Mouse (Mus musculus): ENCODE data around the gene Cd3eap. TPM values are rescaled to one million over a fixed set of nuclear protein-coding genes. Genes with fewer than 3 reads are reported as not detected.

Cd3eap gene
- polyA plus RNA-seq, 1 experiment = 5.3 TPM

GRCm38 (mm10) chr7:19344237-19344847 lies 14.9 kb downstream of the Cd3eap start, which contains the start of gene Ercc1:
Gene Ercc1 (plus strand): TSS chr7:19344778.
- DNase-seq = no peak
- H3K27me3 ChIP-seq (replicated peaks; ENCODE audit: control insufficient read depth, insufficient read depth, low read length) = no peaks in the 10 kb centered on the region
- peak within 1 kb of the TSS; percentile 84 for H3K27ac ChIP-seq (ENCODE audit: insufficient read depth, low read depth, low read length)
- H3K4me1 ChIP-seq (ENCODE audit: control insufficient read depth, insufficient read depth, low read length) = peaks cover 8% of the 10 kb centered on the region; the same call in 1 of the 2 replicates
- no peak for TF ChIP-seq POLR2A (IDR thresholded peaks at IDR 0.05; ENCODE audit: low read depth, low read length)
- TF ChIP-seq CTCF (conservative IDR thresholded peaks at IDR 0.05; ENCODE audit: insufficient read depth, insufficient read length, low read depth, low read length) = no peak
- H3K4me3 ChIP-seq (ENCODE audit: insufficient read depth, low read depth, low read length) = peak within 1 kb of the TSS; percentile 79
- H3K36me3 ChIP-seq (ENCODE audit: control insufficient read depth, insufficient read depth, low read length) = no peaks in the 10 kb centered on the region
- WGBS = 14% methylated on average over 12 of the region's 12 CpGs

- Histone ChIP-seq H3K27ac (ENCODE audit: insufficient read depth, low read depth, low read length) (no peak overlapping the region), H3K36me3 (ENCODE audit: control insufficient read depth, insufficient read depth, low read length) (no peaks in the 10 kb centered on the region), H3K27me3 (replicated peaks; ENCODE audit: control insufficient read depth, insufficient read depth, low read length) (no peaks in the 10 kb centered on the region), H3K4me1 (ENCODE audit: control insufficient read depth, insufficient read depth, low read length) (peaks cover 8% of the 10 kb centered on the region; the same call in 1 of the 2 replicates), H3K4me3 (ENCODE audit: insufficient read depth, low read depth, low read length) (no peak overlapping the region)
- TF ChIP-seq POLR2A (IDR thresholded peaks at IDR 0.05; ENCODE audit: low read depth, low read length) (no peak), CTCF (conservative IDR thresholded peaks at IDR 0.05; ENCODE audit: insufficient read depth, insufficient read length, low read depth, low read length) (peak; percentile 97)
- DNase-seq = peak; percentile 81
- under 1% methylated on average over 11 of the region's 11 CpGs for WGBS
Observed at GRCm38 (mm10) chr7:19343210-19343808, 16.0 kb downstream of the Cd3eap start.

DNA sequence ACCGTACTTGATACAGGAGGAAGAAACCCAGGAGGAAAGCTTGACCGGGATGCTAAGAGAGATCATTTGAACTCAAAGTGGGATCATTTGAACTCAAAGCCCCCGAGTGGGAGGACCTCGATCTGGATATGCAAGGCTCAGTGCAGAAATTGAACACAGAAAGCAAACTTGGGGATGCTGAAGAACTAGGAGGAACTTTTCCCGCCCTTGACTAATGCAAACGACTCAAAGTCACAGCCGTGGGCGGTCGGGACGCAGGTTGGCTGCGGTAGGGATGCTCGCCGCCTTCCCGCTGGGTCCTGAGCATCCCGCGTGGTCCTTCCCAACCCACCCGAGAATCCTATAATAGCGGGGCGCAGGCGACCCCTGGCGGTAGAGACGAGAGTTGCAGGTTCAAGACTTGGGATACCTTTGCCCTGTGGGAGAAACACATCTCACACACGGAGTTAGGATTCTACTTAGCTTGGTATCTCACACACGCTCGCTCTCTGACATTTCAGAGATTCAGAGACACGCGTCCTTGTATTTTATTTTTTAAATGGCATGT lies 16.7 kb downstream of the Cd3eap start:
- peaks cover 8% of the 10 kb centered on the region; the same call in 1 of the 2 replicates for H3K4me1 ChIP-seq (ENCODE audit: control insufficient read depth, insufficient read depth, low read length)
- no peaks in the 10 kb centered on the region for H3K36me3 ChIP-seq (ENCODE audit: control insufficient read depth, insufficient read depth, low read length)
- H3K4me3 ChIP-seq (ENCODE audit: insufficient read depth, low read depth, low read length) = peak overlapping the region; percentile 34
- TF ChIP-seq POLR2A (IDR thresholded peaks at IDR 0.05; ENCODE audit: low read depth, low read length) (no peak), CTCF (conservative IDR thresholded peaks at IDR 0.05; ENCODE audit: insufficient read depth, insufficient read length, low read depth, low read length) (peak; percentile 91)
- under 1% methylated on average over 27 of the region's 27 CpGs for WGBS
- DNase-seq = peak; percentile 88
- no peaks in the 10 kb centered on the region for H3K27me3 ChIP-seq (replicated peaks; ENCODE audit: control insufficient read depth, insufficient read depth, low read length)
- no peak overlapping the region for H3K27ac ChIP-seq (ENCODE audit: insufficient read depth, low read depth, low read length)

- H3K27me3 ChIP-seq (replicated peaks; ENCODE audit: control insufficient read depth, insufficient read depth, low read length) = no peaks in the 10 kb centered on the region
- no peak for DNase-seq
- H3K4me1 ChIP-seq (ENCODE audit: control insufficient read depth, insufficient read depth, low read length) = peaks cover 8% of the 10 kb centered on the region; the same call in 1 of the 2 replicates
- H3K36me3 ChIP-seq (ENCODE audit: control insufficient read depth, insufficient read depth, low read length) = no peaks in the 10 kb centered on the region
- no peak for TF ChIP-seq CTCF (conservative IDR thresholded peaks at IDR 0.05; ENCODE audit: insufficient read depth, insufficient read length, low read depth, low read length)
- no peak for TF ChIP-seq POLR2A (IDR thresholded peaks at IDR 0.05; ENCODE audit: low read depth, low read length)
- H3K27ac ChIP-seq (ENCODE audit: insufficient read depth, low read depth, low read length) = no peak overlapping the region
- H3K4me3 ChIP-seq (ENCODE audit: insufficient read depth, low read depth, low read length) = peak overlapping the region; percentile 34; the same call in 1 of the 2 replicates
- WGBS = 1% methylated on average over 41 of the region's 41 CpGs
Observed at GRCm38 (mm10) chr7:19341761-19342409, 17.4 kb downstream of the Cd3eap start.

- TF ChIP-seq POLR2A (IDR thresholded peaks at IDR 0.05; ENCODE audit: low read depth, low read length) = no peak
- TF ChIP-seq CTCF (conservative IDR thresholded peaks at IDR 0.05; ENCODE audit: insufficient read depth, insufficient read length, low read depth, low read length) = no peak
- no peaks in the 10 kb centered on the region for H3K27me3 ChIP-seq (replicated peaks; ENCODE audit: control insufficient read depth, insufficient read depth, low read length)
- H3K27ac ChIP-seq (ENCODE audit: insufficient read depth, low read depth, low read length) = no peak overlapping the region
- WGBS = 22% methylated on average over 10 of the region's 10 CpGs
- DNase-seq = no peak
- no peaks in the 10 kb centered on the region for H3K36me3 ChIP-seq (ENCODE audit: control insufficient read depth, insufficient read depth, low read length)
- peaks cover 8% of the 10 kb centered on the region; the same call in 1 of the 2 replicates for H3K4me1 ChIP-seq (ENCODE audit: control insufficient read depth, insufficient read depth, low read length)
- H3K4me3 ChIP-seq (ENCODE audit: insufficient read depth, low read depth, low read length) = no peak overlapping the region
Observed at GRCm38 (mm10) chr7:19341250-19341649, 18.0 kb downstream of the Cd3eap start.

- no peak for DNase-seq
Observed at GRCm38 (mm10) chr7:19338596-19338995, 20.7 kb downstream of the Cd3eap start.

More at GRCm38 (mm10) chr7:19338596-19338995, 20.7 kb downstream of the Cd3eap start:
- Histone ChIP-seq H3K4me1 (ENCODE audit: control insufficient read depth, insufficient read depth, low read length) (peaks cover 6% of the 10 kb centered on the region; the same call in 1 of the 2 replicates), H3K36me3 (ENCODE audit: control insufficient read depth, insufficient read depth, low read length) (no peaks in the 10 kb centered on the region), H3K27me3 (replicated peaks; ENCODE audit: control insufficient read depth, insufficient read depth, low read length) (no peaks in the 10 kb centered on the region), H3K4me3 (ENCODE audit: insufficient read depth, low read depth, low read length) (no peak overlapping the region), H3K27ac (ENCODE audit: insufficient read depth, low read depth, low read length) (no peak overlapping the region)
- 74% methylated on average over 7 of the region's 7 CpGs for WGBS
- TF ChIP-seq POLR2A (IDR thresholded peaks at IDR 0.05; ENCODE audit: low read depth, low read length) (no peak), CTCF (conservative IDR thresholded peaks at IDR 0.05; ENCODE audit: insufficient read depth, insufficient read length, low read depth, low read length) (no peak)
